Mouse (Mus musculus): ENCODE results near the gene Thra. TPM values are rescaled to one million over a fixed set of nuclear protein-coding genes. Genes with fewer than 3 reads are reported as not detected.
A peak's percentile ranks its signal among the peaks of the same experiment; 100 is the strongest.

The Thra gene
- polyA plus RNA-seq, 1 experiment = 68.9 TPM

- Histone ChIP-seq H3K4me2 (ENCODE audit: low read depth) (peak overlapping the region; percentile 99), H3K27me3 (ENCODE audit: control insufficient read depth, insufficient read depth, insufficient read length) (no peaks in the 10 kb centered on the region), H3K36me3 (ENCODE audit: control insufficient read depth, insufficient read depth) (no peaks in the 10 kb centered on the region), H3ac (ENCODE audit: control insufficient read depth, insufficient read length) (no peak overlapping the region), H3K79me2 (ENCODE audit: control insufficient read depth, insufficient read depth) (no peaks in the 10 kb centered on the region), H3K4me3 (peak overlapping the region; percentile 6)
- TF ChIP-seq REST (IDR thresholded peaks at IDR 0.05; ENCODE audit: insufficient read depth, insufficient read length) (no peak), E2F4 (IDR thresholded peaks at IDR 0.05; ENCODE audit: insufficient read depth) (no peak), SRF (IDR thresholded peaks at IDR 0.05; ENCODE audit: control insufficient read depth, insufficient read length, low read depth) (no peak), MYOD1 (IDR thresholded peaks at IDR 0.05; ENCODE audit: control insufficient read depth in 1 of 3, insufficient read length in 2 of 3, low read depth in 2 of 3) (peak in 2 of 3 experiments; percentile 54 to 71), MYOG (IDR thresholded peaks at IDR 0.05; ENCODE audit: control insufficient read depth in 1 of 3, insufficient read depth in 1 of 3, insufficient read length in 2 of 3, low read depth in 2 of 3) (peak in 1 of 3 experiments; percentile 77), CEBPB (IDR thresholded peaks at IDR 0.05; ENCODE audit: insufficient read depth, poor library complexity, severe bottlenecking) (no peak), POLR2AphosphoS2 (IDR thresholded peaks at IDR 0.05; ENCODE audit: insufficient read length, low read depth) (no peak), POLR2A (IDR thresholded peaks at IDR 0.05; ENCODE audit: insufficient read length, low read depth) (peak; percentile 29), USF1 (IDR thresholded peaks at IDR 0.05; ENCODE audit: low read depth) (no peak), TCF3 (IDR thresholded peaks at IDR 0.05; ENCODE audit: insufficient read length, low read depth) (no peak), TCF12 (IDR thresholded peaks at IDR 0.05; ENCODE audit: insufficient read depth, poor library complexity, severe bottlenecking) (peak; percentile 46), MAX (IDR thresholded peaks at IDR 0.05; ENCODE audit: low read depth) (no peak)
These were observed 46.1 kb downstream of the Thra start for GRCm38 (mm10) chr11:98786359-98787214.

- no peak for TF ChIP-seq POLR2A (IDR thresholded peaks at IDR 0.05; ENCODE audit: insufficient read length, low read depth)
- Histone ChIP-seq H3K79me2 (ENCODE audit: control insufficient read depth, insufficient read depth) (no peaks in the 10 kb centered on the region), H3K4me2 (ENCODE audit: low read depth) (no peak overlapping the region), H3K27me3 (ENCODE audit: control insufficient read depth, insufficient read depth, insufficient read length) (no peaks in the 10 kb centered on the region), H3K4me3 (no peak overlapping the region), H3ac (ENCODE audit: control insufficient read depth, insufficient read length) (no peak overlapping the region), H3K36me3 (ENCODE audit: control insufficient read depth, insufficient read depth) (no peaks in the 10 kb centered on the region)
These were observed 46.8 kb downstream of the Thra start for GRCm38 (mm10) chr11:98787229-98787628.

- Histone ChIP-seq H3K4me2 (ENCODE audit: low read depth) (no peak overlapping the region), H3K27me3 (ENCODE audit: control insufficient read depth, insufficient read depth, insufficient read length) (no peaks in the 10 kb centered on the region), H3K4me3 (no peak overlapping the region), H3K36me3 (ENCODE audit: control insufficient read depth, insufficient read depth) (no peaks in the 10 kb centered on the region), H3ac (ENCODE audit: control insufficient read depth, insufficient read length) (no peak overlapping the region), H3K79me2 (ENCODE audit: control insufficient read depth, insufficient read depth) (no peaks in the 10 kb centered on the region)
- TF ChIP-seq MYOD1 (IDR thresholded peaks at IDR 0.05; ENCODE audit: control insufficient read depth in 1 of 3, insufficient read length in 2 of 3, low read depth in 2 of 3) (no peak), SRF (IDR thresholded peaks at IDR 0.05; ENCODE audit: control insufficient read depth, insufficient read length, low read depth) (no peak), MYOG (IDR thresholded peaks at IDR 0.05; ENCODE audit: control insufficient read depth in 1 of 3, insufficient read depth in 1 of 3, insufficient read length in 2 of 3, low read depth in 2 of 3) (no peak), TCF3 (IDR thresholded peaks at IDR 0.05; ENCODE audit: insufficient read length, low read depth) (no peak), REST (IDR thresholded peaks at IDR 0.05; ENCODE audit: insufficient read depth, insufficient read length) (no peak), E2F4 (IDR thresholded peaks at IDR 0.05; ENCODE audit: insufficient read depth) (no peak), POLR2A (IDR thresholded peaks at IDR 0.05; ENCODE audit: insufficient read length, low read depth) (no peak), CEBPB (IDR thresholded peaks at IDR 0.05; ENCODE audit: insufficient read depth, poor library complexity, severe bottlenecking) (no peak), MAX (IDR thresholded peaks at IDR 0.05; ENCODE audit: low read depth) (no peak), USF1 (IDR thresholded peaks at IDR 0.05; ENCODE audit: low read depth) (no peak), TCF12 (IDR thresholded peaks at IDR 0.05; ENCODE audit: insufficient read depth, poor library complexity, severe bottlenecking) (no peak), POLR2AphosphoS2 (IDR thresholded peaks at IDR 0.05; ENCODE audit: insufficient read length, low read depth) (no peak)
These were observed 47.3 kb downstream of the Thra start for GRCm38 (mm10) chr11:98787691-98788090.

GRCm38 (mm10) chr11:98788139-98788538 is 47.7 kb downstream of the Thra start:
- H3K36me3 ChIP-seq (ENCODE audit: control insufficient read depth, insufficient read depth) = no peaks in the 10 kb centered on the region
- no peaks in the 10 kb centered on the region for H3K27me3 ChIP-seq (ENCODE audit: control insufficient read depth, insufficient read depth, insufficient read length)
- no peak overlapping the region for H3ac ChIP-seq (ENCODE audit: control insufficient read depth, insufficient read length)
- peak overlapping the region; percentile 35 for H3K4me3 ChIP-seq
- TF ChIP-seq USF1 (IDR thresholded peaks at IDR 0.05; ENCODE audit: low read depth) (no peak), MYOG (IDR thresholded peaks at IDR 0.05; ENCODE audit: control insufficient read depth in 1 of 3, insufficient read depth in 1 of 3, insufficient read length in 2 of 3, low read depth in 2 of 3) (no peak), MYOD1 (IDR thresholded peaks at IDR 0.05; ENCODE audit: control insufficient read depth in 1 of 3, insufficient read length in 2 of 3, low read depth in 2 of 3) (no peak), REST (IDR thresholded peaks at IDR 0.05; ENCODE audit: insufficient read depth, insufficient read length) (no peak), POLR2A (IDR thresholded peaks at IDR 0.05; ENCODE audit: insufficient read length, low read depth) (no peak), TCF12 (IDR thresholded peaks at IDR 0.05; ENCODE audit: insufficient read depth, poor library complexity, severe bottlenecking) (no peak), SRF (IDR thresholded peaks at IDR 0.05; ENCODE audit: control insufficient read depth, insufficient read length, low read depth) (no peak), TCF3 (IDR thresholded peaks at IDR 0.05; ENCODE audit: insufficient read length, low read depth) (no peak), E2F4 (IDR thresholded peaks at IDR 0.05; ENCODE audit: insufficient read depth) (no peak), POLR2AphosphoS2 (IDR thresholded peaks at IDR 0.05; ENCODE audit: insufficient read length, low read depth) (no peak), CEBPB (IDR thresholded peaks at IDR 0.05; ENCODE audit: insufficient read depth, poor library complexity, severe bottlenecking) (no peak), MAX (IDR thresholded peaks at IDR 0.05; ENCODE audit: low read depth) (no peak)
- H3K79me2 ChIP-seq (ENCODE audit: control insufficient read depth, insufficient read depth) = no peaks in the 10 kb centered on the region
- peak overlapping the region; percentile 95 for H3K4me2 ChIP-seq (ENCODE audit: low read depth)
